Mouse (Mus musculus) effector memory CD4-positive, alpha-beta T cell, adult 7 months (primary cell): ENCODE measurements around the gene Gabrg1. TPM values are rescaled to one million over a fixed set of nuclear protein-coding genes. Genes with fewer than 3 reads are reported as not detected.

Experiments
- polyA plus RNA-seq: library from polyadenylated mRNA; unstranded; fragments of 100-300 nt; shearing (Covaris generic); gene quantifications from one replicate; pipeline ENCODE4 v1.2.1, GENCODE M21; 2017

Gabrg1 gene
- polyA plus RNA-seq: not detected

GRCm38 (mm10) chr5:70842192-70843095 is at the start of gene Gabrg1:
Gene Gabrg1, minus strand, starts transcription at chr5:70842617.

